In genomic region chr10:99609420-99609819, GRCm38 (mm10) we compare ENCODE assay signal across 28 mouse cellular contexts.
DNase-seq lines count a peak whose midpoint lies in the region; ATAC-seq and TF ChIP-seq lines count a peak whose summit lies in the region.
"Had no signal": no experiment of that assay in that cellular context is flagged by ENCODE, and none has a peak within 500 bp of the region (broad histone marks: within the 10 kb centered on the region; RNA-seq: fewer than 3 reads in every experiment).

No protein-coding gene starts in this region.

- no peak for TF ChIP-seq CTCF in hindbrain, postnatal 0 days (IDR thresholded peaks at IDR 0.05; ENCODE audit: low read depth)

- peak; percentile 58; the same call in 1 of the 2 replicates for ATAC-seq in hindbrain, postnatal 0 days
- no peak for ATAC-seq in hindbrain, embryonic 14.5 days (ENCODE audit: low FRiP score)
- ATAC-seq in midbrain, embryonic 11.5 days (ENCODE audit: low FRiP score), result no peak
- ATAC-seq in midbrain, embryonic 15.5 days (replicated peaks), result no peak
- ATAC-seq: activated CD4-positive, CD25-positive, alpha-beta regulatory T cell, adult 4 months; forebrain, embryonic 13.5 days; forebrain, embryonic 16.5 days had no signal

- no peak overlapping the region for H3K9ac ChIP-seq in hindbrain, postnatal 0 days (replicated peaks; ENCODE audit: low read length)
- H3K9ac ChIP-seq in hindbrain, embryonic 14.5 days, result no peak overlapping the region
- H3K9ac ChIP-seq in midbrain, embryonic 11.5 days (ENCODE audit: low read length), result no peak overlapping the region
- H3K9ac ChIP-seq in midbrain, embryonic 15.5 days, result no peak overlapping the region
- H3K9ac ChIP-seq: embryonic facial prominence, embryonic 12.5 days; embryonic facial prominence, embryonic 15.5 days; forebrain, embryonic 13.5 days; heart, embryonic 12.5 days; heart, embryonic 15.5 days; hindbrain, embryonic 13.5 days had no signal

- no peaks in the 10 kb centered on the region for H3K9me3 ChIP-seq in hindbrain, postnatal 0 days (ENCODE audit: low read length)
- 0 out of 2 replicates have a peak, but pooled peaks cover 3% of the 10 kb centered on the region for H3K9me3 ChIP-seq in hindbrain, embryonic 14.5 days (ENCODE audit: control insufficient read depth, low read length)
- no peaks in the 10 kb centered on the region for H3K9me3 ChIP-seq in midbrain, embryonic 11.5 days (ENCODE audit: control insufficient read depth, low read length)
- no peaks in the 10 kb centered on the region for H3K9me3 ChIP-seq in midbrain, embryonic 15.5 days
- H3K9me3 ChIP-seq: forebrain, embryonic 10.5 days; forebrain, embryonic 13.5 days; heart, embryonic 12.5 days; heart, embryonic 15.5 days; hindbrain, embryonic 13.5 days had no signal

- no peaks in the 10 kb centered on the region for H3K36me3 ChIP-seq in hindbrain, postnatal 0 days (ENCODE audit: insufficient read depth, low read length)
- H3K36me3 ChIP-seq in hindbrain, embryonic 14.5 days (replicated peaks; ENCODE audit: control insufficient read depth, insufficient read depth), result no peaks in the 10 kb centered on the region
- no peaks in the 10 kb centered on the region for H3K36me3 ChIP-seq in midbrain, embryonic 11.5 days (ENCODE audit: control insufficient read depth, insufficient read depth, low read length)
- H3K36me3 ChIP-seq in midbrain, embryonic 15.5 days (replicated peaks), result no peaks in the 10 kb centered on the region
- H3K36me3 ChIP-seq: embryonic facial prominence, embryonic 12.5 days; embryonic facial prominence, embryonic 15.5 days; forebrain, embryonic 10.5 days; heart, embryonic 12.5 days; heart, embryonic 15.5 days; hindbrain, embryonic 10.5 days; hindbrain, embryonic 13.5 days had no signal

- no peak overlapping the region for H3K4me3 ChIP-seq in hindbrain, postnatal 0 days (ENCODE audit: low read length)
- no peak overlapping the region for H3K4me3 ChIP-seq in hindbrain, embryonic 14.5 days (replicated peaks; ENCODE audit: low read length)
- H3K4me3 ChIP-seq in midbrain, embryonic 11.5 days (ENCODE audit: low read depth, low read length), result no peak overlapping the region
- H3K4me3 ChIP-seq in midbrain, embryonic 15.5 days, result no peak overlapping the region
- H3K4me3 ChIP-seq: embryonic facial prominence, embryonic 12.5 days; embryonic facial prominence, embryonic 15.5 days; erythroblast, embryonic 14.5 days; forebrain, embryonic 10.5 days; forebrain, embryonic 13.5 days; heart, embryonic 12.5 days; heart, embryonic 15.5 days; hindbrain, embryonic 10.5 days; hindbrain, embryonic 13.5 days had no signal

- no peaks in the 10 kb centered on the region for H3K27me3 ChIP-seq in hindbrain, postnatal 0 days (ENCODE audit: insufficient read depth, low read length)
- no peaks in the 10 kb centered on the region for H3K27me3 ChIP-seq in hindbrain, embryonic 14.5 days (ENCODE audit: control insufficient read depth, insufficient read depth, low read length)
- no peaks in the 10 kb centered on the region for H3K27me3 ChIP-seq in midbrain, embryonic 11.5 days (ENCODE audit: control insufficient read depth, insufficient read depth, low read length)
- H3K27me3 ChIP-seq in midbrain, embryonic 15.5 days (replicated peaks), result no peaks in the 10 kb centered on the region
- H3K27me3 ChIP-seq: embryonic facial prominence, embryonic 12.5 days; embryonic facial prominence, embryonic 15.5 days; forebrain, embryonic 13.5 days; heart, embryonic 12.5 days; heart, embryonic 15.5 days; hindbrain, embryonic 13.5 days had no signal

- H3K27ac ChIP-seq in hindbrain, postnatal 0 days, result no peak overlapping the region
- no peak overlapping the region for H3K27ac ChIP-seq in hindbrain, embryonic 14.5 days
- H3K27ac ChIP-seq in midbrain, embryonic 11.5 days (ENCODE audit: low read depth, low read length), result no peak overlapping the region
- H3K27ac ChIP-seq in midbrain, embryonic 15.5 days, result no peak overlapping the region
- H3K27ac ChIP-seq: embryonic facial prominence, embryonic 12.5 days; embryonic facial prominence, embryonic 15.5 days; forebrain, embryonic 10.5 days; forebrain, embryonic 13.5 days; heart, embryonic 15.5 days; hindbrain, embryonic 10.5 days; hindbrain, embryonic 13.5 days had no signal

- H3K4me1 ChIP-seq in hindbrain, postnatal 0 days (ENCODE audit: insufficient read depth, low read length), result no peaks in the 10 kb centered on the region
- no peaks in the 10 kb centered on the region for H3K4me1 ChIP-seq in hindbrain, embryonic 14.5 days (replicated peaks; ENCODE audit: control insufficient read depth, insufficient read depth, low read length)
- H3K4me1 ChIP-seq in midbrain, embryonic 11.5 days (ENCODE audit: control insufficient read depth, insufficient read depth, low read length), result no peaks in the 10 kb centered on the region
- H3K4me1 ChIP-seq in midbrain, embryonic 15.5 days, result no peaks in the 10 kb centered on the region
- H3K4me1 ChIP-seq: embryonic facial prominence, embryonic 12.5 days; embryonic facial prominence, embryonic 15.5 days; forebrain, embryonic 10.5 days; forebrain, embryonic 13.5 days; heart, embryonic 12.5 days; heart, embryonic 15.5 days; hindbrain, embryonic 10.5 days; hindbrain, embryonic 13.5 days had no signal

- WGBS in hindbrain, postnatal 0 days, result 90% methylated on average over 3 of the region's 3 CpGs
- 90% methylated on average over 3 of the region's 3 CpGs for WGBS in hindbrain, embryonic 14.5 days
- 90% methylated on average over 3 of the region's 3 CpGs for WGBS in midbrain, embryonic 11.5 days
- WGBS in midbrain, embryonic 15.5 days, result 95% methylated on average over 3 of the region's 3 CpGs

- DNase-seq in hindbrain, postnatal 0 days (ENCODE audit: low spot score), result no peak
- DNase-seq in hindbrain, embryonic 14.5 days (ENCODE audit: low spot score), result no peak
- DNase-seq in midbrain, embryonic 11.5 days (ENCODE audit: low spot score, missing footprints), result peak; percentile 51
- peak; percentile 49 for DNase-seq in Muller cell, postnatal 12 days (ENCODE audit: inconsistent ontology term)
- DNase-seq in fibroblast of lung, adult 2 months (ENCODE audit: low read depth), result peak; percentile 26
- no peak for DNase-seq in right cerebral cortex, adult 18-20 months
- DNase-seq in right cerebral cortex, postnatal 25 days, result no peak
- DNase-seq: adrenal gland, adult 8-10 months; adrenal gland, postnatal 25 days; cerebellum, adult 11-12 months; cerebellum, adult 8-10 months; cerebellum, postnatal 10 days; gastrocnemius, postnatal 10 days; heart, adult 11 months; heart, postnatal 10 days; heart, postnatal 36 days had no signal

- H3K4me2 ChIP-seq in hindbrain, postnatal 0 days (ENCODE audit: low read depth, low read length), result no peak overlapping the region
- H3K4me2 ChIP-seq in hindbrain, embryonic 14.5 days (replicated peaks), result no peak overlapping the region
- no peak overlapping the region for H3K4me2 ChIP-seq in midbrain, embryonic 11.5 days
- no peak overlapping the region for H3K4me2 ChIP-seq in midbrain, embryonic 15.5 days
- H3K4me2 ChIP-seq: embryonic facial prominence, embryonic 12.5 days; embryonic facial prominence, embryonic 15.5 days; forebrain, embryonic 13.5 days; heart, embryonic 12.5 days; heart, embryonic 15.5 days; hindbrain, embryonic 13.5 days had no signal

Comparison
In these comparisons a context has a peak if more than half of its experiments do, and no peak if none do; other contexts are left out.
1. DNase-seq: peak in midbrain, embryonic 11.5 days (single experiment), Muller cell, postnatal 12 days (single experiment) and fibroblast of lung, adult 2 months (single experiment); none in hindbrain, postnatal 0 days (single experiment), hindbrain, embryonic 14.5 days (single experiment), right cerebral cortex, adult 18-20 months (single experiment) and right cerebral cortex, postnatal 25 days (single experiment).